Mouse (Mus musculus): ENCODE data around the gene Afap1.

Gene Afap1

DNA sequence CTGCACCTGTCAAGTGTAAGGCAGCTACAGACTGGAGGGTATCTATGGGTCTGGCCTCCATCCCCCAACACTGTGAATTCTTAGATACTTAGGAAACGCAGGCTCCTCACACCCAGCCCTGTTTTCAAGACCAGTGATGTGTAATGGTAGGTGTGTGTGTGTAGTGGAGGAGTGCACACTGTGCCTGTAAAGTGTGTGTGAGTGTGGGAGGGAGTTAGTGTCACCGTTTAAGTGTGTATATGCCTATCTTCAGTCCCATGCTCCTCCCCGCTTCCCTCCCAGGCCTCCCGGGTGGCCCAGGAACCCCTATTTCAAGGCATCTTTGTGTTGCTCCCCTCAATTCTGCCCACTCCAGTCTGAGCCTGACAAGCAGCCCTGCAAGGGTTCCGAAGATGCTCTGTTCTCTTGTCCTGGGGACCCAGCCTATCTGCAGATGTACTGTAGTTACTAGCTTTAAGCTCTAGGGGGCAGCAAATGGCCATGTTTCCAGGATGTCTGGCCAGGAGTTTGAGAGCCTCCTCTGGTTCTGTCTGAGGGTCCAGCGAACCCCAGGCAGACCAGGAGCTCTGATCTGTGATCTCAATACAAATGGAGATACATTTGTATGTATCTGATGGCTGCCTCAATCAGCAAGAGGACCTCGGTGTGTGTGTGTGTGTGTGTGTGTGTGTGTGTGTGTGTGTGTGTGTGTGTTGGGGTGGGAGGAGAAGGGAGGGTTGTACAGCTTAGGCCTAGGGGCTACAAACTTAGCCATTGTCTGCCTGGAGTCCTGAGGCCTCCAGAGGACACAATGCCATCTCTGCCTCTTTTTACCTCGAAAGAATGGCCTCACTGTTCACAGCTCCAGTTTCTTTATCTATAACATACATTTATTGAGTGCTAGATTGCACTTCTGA lies 140.7 kb downstream of the Afap1 start:
- peak; percentile 32 to 42 for DNase-seq (ENCODE audit: low read depth in 2 of 2, low spot score in 2 of 2)

DNA sequence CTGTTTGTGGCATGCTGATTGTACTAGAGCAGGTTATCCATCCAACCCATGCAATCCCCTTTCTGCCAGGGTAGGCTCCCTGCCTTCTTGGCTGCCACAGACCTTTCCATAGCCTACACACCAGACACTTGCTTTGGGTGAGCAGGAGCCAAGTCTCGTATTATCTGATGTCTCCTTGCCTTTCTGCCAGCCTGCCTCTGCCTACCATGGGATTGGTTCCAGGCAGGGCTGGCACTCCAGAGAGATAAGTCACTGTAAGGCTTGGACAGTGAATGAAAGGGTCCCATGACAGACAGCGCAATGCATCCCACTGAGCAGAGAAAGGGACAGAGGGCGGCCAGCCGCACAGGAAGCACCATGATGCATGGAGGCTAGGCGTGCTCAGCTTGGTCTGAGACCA lies 146.5 kb downstream of the Afap1 start:
- no peak for DNase-seq (ENCODE audit: low read depth in 2 of 2, low spot score in 2 of 2)

GRCm38 (mm10) chr5:36040398-36041235 lies 147.5 kb downstream of the Afap1 start:
- no peak for DNase-seq (ENCODE audit: low read depth in 2 of 2, low spot score in 2 of 2)

- no peak for DNase-seq (ENCODE audit: low read depth in 2 of 2, low spot score in 2 of 2)
Observed at GRCm38 (mm10) chr5:36041236-36041562, 148.1 kb downstream of the Afap1 start.

DNA sequence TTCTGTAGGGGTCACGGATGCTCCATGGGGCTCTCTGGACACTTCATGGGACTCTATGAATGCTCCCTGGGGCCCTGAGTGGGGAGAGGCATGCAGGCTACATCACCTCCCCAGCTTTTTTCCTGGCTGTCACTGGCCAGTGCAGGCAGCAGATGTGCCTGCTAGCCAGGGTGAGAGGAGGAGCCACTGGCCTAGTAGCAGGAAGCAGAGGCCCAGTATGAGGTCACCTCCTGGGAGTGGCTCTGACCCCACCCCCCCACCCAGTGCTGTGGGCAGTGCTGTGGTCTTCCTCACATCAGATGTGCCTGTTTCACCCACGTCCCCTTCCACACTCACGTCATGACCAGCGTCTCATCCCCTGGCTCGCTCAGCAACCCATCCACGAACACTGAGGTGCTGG lies 148.6 kb downstream of the Afap1 start:
- no peak for DNase-seq (ENCODE audit: low read depth in 2 of 2, low spot score in 2 of 2)

- DNase-seq (ENCODE audit: low read depth in 2 of 2, low spot score in 2 of 2): no peak
Observed at GRCm38 (mm10) chr5:36043154-36043553, 150.0 kb downstream of the Afap1 start.

Measured in CD8-positive naive resting alpha-beta T cell, adult 2 months (primary cell).